Mouse (Mus musculus) hindbrain, embryonic 12.5 days (tissue): ENCODE measurements at regions not wholly inside any gene's neighbourhood (a gene's known extent, or its start where the extent isn't known, plus 50 kb on each side); places are given as distances from the start of the nearest gene placed in this dataset.
A peak's percentile ranks its signal among the peaks of the same experiment; 100 is the strongest.

ENCODE experiments used
- ATAC-seq: fragments of 200-750 bp; cut with Nextera tagmentation; 2 replicates; pipeline ENCODE4 v1.8.0; 2017; ENCODE audit warnings: moderate TSS enrichment; ENCODE audit not compliant: low FRiP score
- H3K27ac ChIP-seq: fragments of 300-500 bp; sonication (generic); 2 replicates; pipeline ENCODE4 v1.5.1; 2016; ENCODE audit warnings: mild to moderate bottlenecking
- H3K27me3 ChIP-seq: fragments of 300-500 bp; sonication (generic); 2 replicates; pipeline ENCODE4 v1.6.1; 2016; ENCODE audit warnings: mild to moderate bottlenecking
- H3K36me3 ChIP-seq: fragments of 300-500 bp; sonication (generic); 2 replicates; pipeline ENCODE4 v1.6.1; 2016; ENCODE audit warnings: mild to moderate bottlenecking
- H3K4me1 ChIP-seq: fragments of 300-500 bp; sonication (generic); 2 replicates; pipeline ENCODE4 v1.6.1; 2016
- H3K4me2 ChIP-seq: fragments of 300-500 bp; sonication (generic); replicated peaks from 2 replicates; pipeline ENCODE4 v1.6.1; 2016; ENCODE audit warnings: mild to moderate bottlenecking
- H3K4me3 ChIP-seq: fragments of 300-500 bp; sonication (generic); 2 replicates; pipeline ENCODE4 v1.5.1; 2016; ENCODE audit warnings: mild to moderate bottlenecking
- H3K9ac ChIP-seq: fragments of 300-500 bp; sonication (generic); 2 replicates; pipeline ENCODE4 v1.6.1; 2016; ENCODE audit warnings: mild to moderate bottlenecking, moderate library complexity
- H3K9me3 ChIP-seq: fragments of 300-500 bp; sonication (generic); replicated peaks from 2 replicates; pipeline ENCODE4 v1.6.1; 2016; ENCODE audit warnings: mild to moderate bottlenecking
- WGBS: fragments of 180-500 bp; shearing (Covaris S2); methylation state at CpG from one replicate; pipeline ENCODE4 v1.1.7; 2016; 5-methylcytosine and 5-hydroxymethylcytosine counted together

GRCm38 (mm10) chr15:25146371-25146770, 267.2 kb downstream of the Basp1 start:
- Histone ChIP-seq H3K36me3 (no peaks in the 10 kb centered on the region), H3K27me3 (no peaks in the 10 kb centered on the region), H3K4me1 (0 out of 2 replicates have a peak, but pooled peaks cover under 1% of the 10 kb centered on the region), H3K9ac (no peak overlapping the region), H3K27ac (no peak overlapping the region), H3K4me3 (no peak overlapping the region), H3K4me2 (no peak overlapping the region), H3K9me3 (no peaks in the 10 kb centered on the region)
- ATAC-seq: no peak
- 89% methylated on average over 1 of the region's 1 CpGs for WGBS

DNA sequence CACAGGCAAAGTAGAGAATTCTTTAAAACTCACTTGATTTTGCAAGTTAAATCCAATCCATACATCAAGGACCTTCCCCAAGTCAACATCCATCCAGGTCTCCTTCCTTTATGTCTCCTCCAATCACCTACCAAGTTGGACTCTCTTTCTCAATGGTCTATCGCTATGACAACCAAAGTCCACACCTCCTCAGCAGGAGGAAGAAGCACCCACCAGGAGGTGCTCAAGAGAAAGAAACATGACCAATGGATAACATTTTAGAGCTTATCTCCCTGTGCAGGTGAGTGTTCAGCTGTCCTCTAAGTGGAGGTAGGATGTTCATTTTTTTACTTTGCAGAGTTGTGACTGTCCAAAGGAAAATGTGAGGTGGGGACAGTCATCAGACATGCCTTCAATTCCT, 269.3 kb downstream of the Basp1 start:
- 65% methylated on average over 1 of the region's 1 CpGs for WGBS
- no peak overlapping the region for H3K9ac ChIP-seq
- H3K27me3 ChIP-seq: no peaks in the 10 kb centered on the region
- H3K4me2 ChIP-seq: no peak overlapping the region
- H3K36me3 ChIP-seq: no peaks in the 10 kb centered on the region
- no peaks in the 10 kb centered on the region for H3K9me3 ChIP-seq
- no peak overlapping the region for H3K27ac ChIP-seq
- no peak overlapping the region for H3K4me3 ChIP-seq
- no peak for ATAC-seq
- H3K4me1 ChIP-seq: peaks cover 8% of the 10 kb centered on the region; the same call in 1 of the 2 replicates

DNA sequence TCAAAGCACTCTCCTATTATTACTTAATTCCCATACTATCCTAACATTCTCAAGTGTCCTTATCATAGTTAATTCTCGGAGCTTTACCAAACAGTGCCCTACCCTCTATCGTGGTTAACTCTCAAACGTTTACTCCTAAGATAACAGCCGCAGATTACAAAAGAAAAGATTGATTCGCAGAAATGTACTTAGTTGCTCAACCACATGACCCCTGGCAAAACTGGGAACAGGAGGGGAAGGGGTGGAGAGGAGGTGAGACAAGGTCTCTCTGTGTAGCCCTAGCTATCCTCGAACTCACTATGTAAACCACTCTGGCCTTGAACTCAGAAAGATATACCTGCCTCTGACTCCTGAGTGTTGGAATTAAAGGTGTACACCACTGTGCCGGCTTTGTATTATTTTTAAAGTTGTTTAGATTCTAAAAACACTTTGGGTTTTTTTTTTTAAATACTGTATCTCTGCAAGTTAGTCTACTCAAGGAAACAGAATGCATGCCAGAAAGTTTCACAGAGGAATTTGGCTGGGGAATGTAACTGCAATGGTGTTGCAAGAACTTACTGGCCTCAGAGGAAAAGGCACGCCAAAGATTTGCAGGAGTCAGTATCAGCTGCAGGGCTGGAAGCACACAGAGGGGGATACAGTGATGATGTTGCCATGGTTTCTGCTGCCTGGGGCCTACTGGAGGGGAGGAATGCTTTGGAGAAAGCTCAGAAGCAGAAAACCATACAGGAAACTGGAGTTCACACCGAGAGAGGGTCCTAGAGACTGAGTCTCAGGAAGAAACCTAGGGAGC, 273.0 kb downstream of the Basp1 start:
- Histone ChIP-seq H3K36me3 (no peaks in the 10 kb centered on the region), H3K4me3 (no peak overlapping the region), H3K9me3 (no peaks in the 10 kb centered on the region), H3K27me3 (no peaks in the 10 kb centered on the region), H3K9ac (no peak overlapping the region), H3K27ac (no peak overlapping the region), H3K4me2 (no peak overlapping the region), H3K4me1 (peaks cover 11% of the 10 kb centered on the region)
- WGBS: 68% methylated on average over 9 of the region's 9 CpGs
- peak; percentile 69; the same call in 1 of the 2 replicates for ATAC-seq

DNA sequence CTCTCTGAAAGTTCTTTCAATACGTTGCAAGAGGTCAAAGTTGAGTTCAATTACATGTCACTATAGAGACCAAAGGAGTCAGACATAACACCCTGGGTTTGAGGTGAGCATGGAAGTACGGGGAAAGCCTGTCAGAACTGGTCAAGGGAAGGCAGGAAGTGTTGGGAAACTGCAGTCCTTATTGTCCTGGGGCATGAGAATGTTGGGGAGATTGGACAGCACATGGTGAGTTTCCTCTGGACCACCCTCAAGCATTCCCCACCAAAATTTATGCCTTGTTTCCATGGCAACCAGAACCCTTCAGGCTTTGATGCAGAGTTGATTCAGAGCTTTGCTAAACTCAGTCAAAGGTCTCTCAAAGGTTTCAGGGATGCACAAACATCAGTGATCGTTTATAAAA, 276.5 kb downstream of the Basp1 start:
- Histone ChIP-seq H3K4me3 (no peak overlapping the region), H3K4me1 (peaks cover 11% of the 10 kb centered on the region), H3K36me3 (no peaks in the 10 kb centered on the region), H3K9me3 (no peaks in the 10 kb centered on the region), H3K9ac (no peak overlapping the region), H3K27ac (no peak overlapping the region), H3K27me3 (no peaks in the 10 kb centered on the region), H3K4me2 (no peak overlapping the region)
- WGBS: 14% methylated on average over 3 of the region's 3 CpGs
- ATAC-seq: 0 out of 2 replicates have a peak, but pooled peaks have one; percentile 46

DNA sequence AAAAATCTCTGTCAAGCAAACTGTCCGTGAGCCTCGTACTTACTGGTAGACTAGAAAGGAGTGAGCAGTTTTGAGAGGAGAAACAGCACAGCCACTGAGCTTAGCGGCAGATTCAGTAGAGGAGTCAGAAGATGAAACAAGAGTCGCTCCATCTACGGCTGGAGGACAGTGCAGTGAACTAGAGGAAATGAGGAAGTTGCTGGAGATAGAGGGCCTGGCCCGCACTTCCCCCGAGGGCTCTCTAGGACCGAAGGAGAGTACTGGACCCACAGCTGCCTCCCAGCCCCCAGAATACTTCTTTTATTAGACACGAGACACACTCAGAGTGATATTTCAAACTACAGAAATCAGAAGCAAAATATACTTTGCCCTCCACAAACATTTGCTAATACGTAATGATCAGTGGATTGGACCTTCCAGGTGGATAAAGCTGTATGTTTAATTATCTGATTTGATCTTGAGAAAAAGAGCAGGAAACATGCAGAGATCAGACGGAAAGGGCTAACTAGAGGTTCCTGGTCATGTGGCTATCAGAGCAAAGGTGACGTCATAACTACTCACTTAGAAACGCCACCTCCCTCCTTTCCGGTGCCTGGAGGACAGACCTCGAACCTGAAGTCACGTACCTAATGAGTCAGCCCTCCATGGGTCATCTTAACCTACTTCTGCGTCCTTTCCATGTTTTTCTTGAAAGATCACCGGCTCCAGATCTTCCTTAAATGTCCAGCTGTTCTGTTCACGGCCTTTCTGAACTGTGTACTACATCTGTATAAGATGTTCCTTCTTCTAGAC, 277.9 kb downstream of the Basp1 start:
- no peak for ATAC-seq
- Histone ChIP-seq H3K4me2 (no peak overlapping the region), H3K36me3 (no peaks in the 10 kb centered on the region), H3K27me3 (no peaks in the 10 kb centered on the region), H3K4me1 (peaks cover 4% of the 10 kb centered on the region), H3K4me3 (no peak overlapping the region), H3K9me3 (no peaks in the 10 kb centered on the region), H3K9ac (no peak overlapping the region), H3K27ac (no peak overlapping the region)
- 84% methylated on average over 19 of the region's 19 CpGs for WGBS

DNA sequence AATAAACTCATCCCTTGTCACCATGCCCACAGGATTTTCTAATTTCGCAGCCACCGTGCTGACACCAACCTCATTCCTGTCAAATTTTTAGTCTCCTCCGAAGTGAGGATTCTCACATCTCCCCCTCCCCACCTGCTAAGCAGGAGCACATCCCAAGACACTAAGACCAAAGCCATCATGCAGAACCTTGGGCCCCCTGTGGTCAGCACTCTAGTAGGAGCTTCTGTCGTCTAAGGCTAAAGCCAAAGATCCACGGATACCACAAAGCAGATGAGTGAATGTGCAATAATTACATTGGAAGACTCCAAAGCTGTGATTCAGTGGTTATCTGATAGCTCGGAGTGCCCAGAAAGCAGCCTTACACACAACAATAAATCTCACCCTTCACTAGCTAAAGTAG, 283.5 kb downstream of the Basp1 start:
- no peak overlapping the region for H3K4me2 ChIP-seq
- WGBS: 68% methylated on average over 6 of the region's 6 CpGs
- no peaks in the 10 kb centered on the region for H3K27me3 ChIP-seq
- H3K36me3 ChIP-seq: no peaks in the 10 kb centered on the region
- H3K4me1 ChIP-seq: no peaks in the 10 kb centered on the region
- no peak for ATAC-seq
- H3K27ac ChIP-seq: no peak overlapping the region
- H3K4me3 ChIP-seq: no peak overlapping the region
- no peak overlapping the region for H3K9ac ChIP-seq
- no peaks in the 10 kb centered on the region for H3K9me3 ChIP-seq

GRCm38 (mm10) chr15:25129572-25129971, 284.0 kb downstream of the Basp1 start:
- 67% methylated on average over 5 of the region's 5 CpGs for WGBS
- Histone ChIP-seq H3K9ac (no peak overlapping the region), H3K36me3 (no peaks in the 10 kb centered on the region), H3K27ac (no peak overlapping the region), H3K4me3 (no peak overlapping the region), H3K4me1 (no peaks in the 10 kb centered on the region), H3K4me2 (peak overlapping the region; percentile 3; the same call in 1 of the 2 replicates), H3K27me3 (no peaks in the 10 kb centered on the region), H3K9me3 (no peaks in the 10 kb centered on the region)
- no peak; the same call in 1 of the 2 replicates for ATAC-seq

- WGBS: 53% methylated on average over 4 of the region's 4 CpGs
- no peaks in the 10 kb centered on the region for H3K9me3 ChIP-seq
- no peak overlapping the region for H3K9ac ChIP-seq
- H3K27ac ChIP-seq: no peak overlapping the region
- no peaks in the 10 kb centered on the region for H3K4me1 ChIP-seq
- no peak overlapping the region for H3K4me2 ChIP-seq
- H3K4me3 ChIP-seq: no peak overlapping the region
- H3K36me3 ChIP-seq: no peaks in the 10 kb centered on the region
- no peak for ATAC-seq
- no peaks in the 10 kb centered on the region for H3K27me3 ChIP-seq
Measured at GRCm38 (mm10) chr15:25120441-25120840, 293.1 kb downstream of the Basp1 start.

- Histone ChIP-seq H3K9ac (no peak overlapping the region), H3K4me3 (no peak overlapping the region), H3K4me1 (no peaks in the 10 kb centered on the region), H3K36me3 (no peaks in the 10 kb centered on the region), H3K27me3 (no peaks in the 10 kb centered on the region), H3K9me3 (no peaks in the 10 kb centered on the region), H3K4me2 (no peak overlapping the region), H3K27ac (no peak overlapping the region)
- no peak for ATAC-seq
- 42% methylated on average over 3 of the region's 3 CpGs for WGBS
Measured at GRCm38 (mm10) chr15:25117980-25118379, 295.6 kb downstream of the Basp1 start.

GRCm38 (mm10) chr15:25102727-25103126, 310.8 kb downstream of the Basp1 start:
- no peak overlapping the region for H3K4me3 ChIP-seq

GRCm38 (mm10) chr15:25093758-25094157, 319.8 kb downstream of the Basp1 start:
- 27% methylated on average over 6 of the region's 6 CpGs for WGBS

More at GRCm38 (mm10) chr15:25102727-25103126, 310.8 kb downstream of the Basp1 start:
- Histone ChIP-seq H3K27me3 (no peaks in the 10 kb centered on the region), H3K9ac (no peak overlapping the region), H3K27ac (no peak overlapping the region), H3K4me2 (no peak overlapping the region), H3K9me3 (no peaks in the 10 kb centered on the region), H3K36me3 (no peaks in the 10 kb centered on the region), H3K4me1 (no peaks in the 10 kb centered on the region)
- ATAC-seq: no peak
- 87% methylated on average over 5 of the region's 5 CpGs for WGBS

DNA sequence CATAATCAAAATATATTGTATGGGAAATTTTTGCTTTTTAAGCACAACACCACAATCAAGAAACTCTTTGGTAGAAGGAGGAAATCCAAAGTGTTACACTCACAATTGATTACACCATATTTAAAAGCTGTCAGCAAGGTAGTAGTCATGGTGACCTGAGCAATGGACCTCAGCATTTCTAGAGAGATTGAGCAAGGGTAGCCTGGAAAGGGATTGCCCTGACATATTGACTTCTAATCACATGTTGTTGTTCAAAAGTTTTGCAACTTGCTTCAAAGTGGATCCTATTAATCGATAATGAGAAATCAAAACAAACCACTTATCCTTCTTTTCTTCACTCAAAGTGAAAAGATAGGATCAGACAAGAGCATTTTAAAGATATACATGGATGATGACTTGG, 343.9 kb downstream of the Basp1 start:
- Histone ChIP-seq H3K4me2 (no peak overlapping the region), H3K4me1 (no peaks in the 10 kb centered on the region), H3K36me3 (no peaks in the 10 kb centered on the region), H3K9ac (no peak overlapping the region), H3K27ac (no peak overlapping the region), H3K4me3 (no peak overlapping the region), H3K27me3 (no peaks in the 10 kb centered on the region), H3K9me3 (no peaks in the 10 kb centered on the region)
- WGBS: 98% methylated on average over 1 of the region's 1 CpGs
- ATAC-seq: no peak

More at GRCm38 (mm10) chr15:25093758-25094157, 319.8 kb downstream of the Basp1 start:
- no peak overlapping the region for H3K4me3 ChIP-seq
- 0 out of 2 replicates have a peak, but pooled peaks cover 2% of the 10 kb centered on the region for H3K4me1 ChIP-seq
- no peaks in the 10 kb centered on the region for H3K9me3 ChIP-seq
- no peak overlapping the region for H3K27ac ChIP-seq
- H3K9ac ChIP-seq: no peak overlapping the region
- no peaks in the 10 kb centered on the region for H3K27me3 ChIP-seq
- H3K36me3 ChIP-seq: no peaks in the 10 kb centered on the region
- no peak for ATAC-seq
- H3K4me2 ChIP-seq: no peak overlapping the region
